Mouse (Mus musculus): ENCODE data around the gene D3Ertd254e. TPM values are rescaled to one million over a fixed set of nuclear protein-coding genes. Genes with fewer than 3 reads are reported as not detected.
A peak's percentile ranks its signal among the peaks of the same experiment; 100 is the strongest.
"Not testable (repeated sequence)": the region's sequence is repeated elsewhere in the genome, so short reads cannot be mapped to it uniquely, and the experiment has no call there.

Gene D3Ertd254e
- polyA plus RNA-seq (2016; fragmentation: Nextera tagmentation; extraction: Ambion mirVana): 7.7 and 8.4 TPM in 2 replicates

GRCm38 (mm10) chr3:36150934-36151686 is at the start of gene D3Ertd254e:
Gene D3Ertd254e (plus strand): TSS chr3:36151017.
- Histone ChIP-seq H3K4me3 (peak within 1 kb of the TSS; percentile 96), H3K4me1 (peaks cover 35% of the 10 kb centered on the region), H3K27ac (peak within 1 kb of the TSS; percentile 96), H3K36me3 (replicated peaks) (no peaks in the 10 kb centered on the region), H3K9me3 (no peaks in the 10 kb centered on the region), H3K27me3 (ENCODE audit: poor library complexity, severe bottlenecking) (no peaks in the 10 kb centered on the region)
- WGBS: under 1% methylated on average over 53 of the region's 54 CpGs
- peak; percentile 89 for DNase-seq (ENCODE audit: extremely low spot score, low spot score)

GRCm38 (mm10) chr3:36116076-36116475 is 34.7 kb upstream of the D3Ertd254e start:
- no peaks in the 10 kb centered on the region for H3K36me3 ChIP-seq (replicated peaks)
- no peaks in the 10 kb centered on the region for H3K9me3 ChIP-seq
- 84% methylated on average over 4 of the region's 4 CpGs for WGBS

GRCm38 (mm10) chr3:36119684-36120548 is 30.9 kb upstream of the D3Ertd254e start:
- DNase-seq (ENCODE audit: extremely low spot score, low spot score): no peak
- Histone ChIP-seq H3K27ac (no peak overlapping the region), H3K9me3 (peaks cover 10% of the 10 kb centered on the region; the same call in 1 of the 2 replicates), H3K4me3 (no peak overlapping the region), H3K36me3 (replicated peaks) (no peaks in the 10 kb centered on the region), H3K27me3 (ENCODE audit: poor library complexity, severe bottlenecking) (no peaks in the 10 kb centered on the region), H3K4me1 (no peaks in the 10 kb centered on the region)

More at GRCm38 (mm10) chr3:36116076-36116475, 34.7 kb upstream of the D3Ertd254e start:
- Histone ChIP-seq H3K4me1 (no peaks in the 10 kb centered on the region), H3K27me3 (ENCODE audit: poor library complexity, severe bottlenecking) (no peaks in the 10 kb centered on the region), H3K4me3 (no peak overlapping the region), H3K27ac (no peak overlapping the region)
- no peak for DNase-seq (ENCODE audit: extremely low spot score, low spot score)

GRCm38 (mm10) chr3:36126176-36126575 is 24.6 kb upstream of the D3Ertd254e start:
- H3K4me3 ChIP-seq; H3K4me1 ChIP-seq; H3K36me3 ChIP-seq (replicated peaks); H3K27me3 ChIP-seq (ENCODE audit: poor library complexity, severe bottlenecking); DNase-seq (ENCODE audit: extremely low spot score, low spot score); H3K27ac ChIP-seq: not testable (repeated sequence)
- H3K9me3 ChIP-seq: peaks cover 12% of the 10 kb centered on the region; the same call in 1 of the 2 replicates
- 95% methylated on average over 9 of the region's 9 CpGs for WGBS

GRCm38 (mm10) chr3:36136152-36136551 is 14.7 kb upstream of the D3Ertd254e start:
- H3K27me3 ChIP-seq (ENCODE audit: poor library complexity, severe bottlenecking): no peaks in the 10 kb centered on the region
- H3K27ac ChIP-seq: no peak overlapping the region

GRCm38 (mm10) chr3:36137560-36137959 is 13.3 kb upstream of the D3Ertd254e start:
- Histone ChIP-seq H3K27ac (no peak overlapping the region), H3K4me1 (no peaks in the 10 kb centered on the region), H3K36me3 (replicated peaks) (no peaks in the 10 kb centered on the region), H3K4me3 (no peak overlapping the region), H3K9me3 (0 out of 2 replicates have a peak, but pooled peaks cover 6% of the 10 kb centered on the region), H3K27me3 (ENCODE audit: poor library complexity, severe bottlenecking) (no peaks in the 10 kb centered on the region)
- DNase-seq (ENCODE audit: extremely low spot score, low spot score): no peak
- WGBS: 65% methylated on average over 2 of the region's 2 CpGs

More at GRCm38 (mm10) chr3:36136152-36136551, 14.7 kb upstream of the D3Ertd254e start:
- no peak overlapping the region for H3K4me3 ChIP-seq
- H3K9me3 ChIP-seq: no peaks in the 10 kb centered on the region
- no peaks in the 10 kb centered on the region for H3K36me3 ChIP-seq (replicated peaks)
- no peaks in the 10 kb centered on the region for H3K4me1 ChIP-seq
- no peak for DNase-seq (ENCODE audit: extremely low spot score, low spot score)

GRCm38 (mm10) chr3:36138171-36138660 is 12.6 kb upstream of the D3Ertd254e start:
- H3K4me1 ChIP-seq: no peaks in the 10 kb centered on the region

GRCm38 (mm10) chr3:36138996-36139395 is 11.8 kb upstream of the D3Ertd254e start:
- Histone ChIP-seq H3K27me3 (ENCODE audit: poor library complexity, severe bottlenecking) (no peaks in the 10 kb centered on the region), H3K27ac (no peak overlapping the region), H3K4me3 (no peak overlapping the region), H3K4me1 (no peaks in the 10 kb centered on the region), H3K9me3 (0 out of 2 replicates have a peak, but pooled peaks cover 6% of the 10 kb centered on the region), H3K36me3 (replicated peaks) (no peaks in the 10 kb centered on the region)
- no peak for DNase-seq (ENCODE audit: extremely low spot score, low spot score)

More at GRCm38 (mm10) chr3:36138171-36138660, 12.6 kb upstream of the D3Ertd254e start:
- Histone ChIP-seq H3K4me3 (no peak overlapping the region), H3K27me3 (ENCODE audit: poor library complexity, severe bottlenecking) (no peaks in the 10 kb centered on the region), H3K9me3 (0 out of 2 replicates have a peak, but pooled peaks cover 6% of the 10 kb centered on the region), H3K36me3 (replicated peaks) (no peaks in the 10 kb centered on the region), H3K27ac (no peak overlapping the region)
- no peak for DNase-seq (ENCODE audit: extremely low spot score, low spot score)
- 73% methylated on average over 1 of the region's 1 CpGs for WGBS

- H3K4me1 ChIP-seq: peaks cover 34% of the 10 kb centered on the region
- DNase-seq (ENCODE audit: extremely low spot score, low spot score): no peak
- no peaks in the 10 kb centered on the region for H3K36me3 ChIP-seq (replicated peaks)
- no peaks in the 10 kb centered on the region for H3K9me3 ChIP-seq
- no peaks in the 10 kb centered on the region for H3K27me3 ChIP-seq (ENCODE audit: poor library complexity, severe bottlenecking)
- H3K4me3 ChIP-seq: peak overlapping the region; percentile 96
- 15% methylated on average over 1 of the region's 1 CpGs for WGBS
- no peak overlapping the region for H3K27ac ChIP-seq
Observed at GRCm38 (mm10) chr3:36150537-36150933, 282 bp upstream of the D3Ertd254e start.

GRCm38 (mm10) chr3:36155268-36155667 is 4.5 kb downstream of the D3Ertd254e start:
- peaks cover 35% of the 10 kb centered on the region for H3K4me1 ChIP-seq
- no peak for DNase-seq (ENCODE audit: extremely low spot score, low spot score)
- H3K36me3 ChIP-seq (replicated peaks): peaks cover 20% of the 10 kb centered on the region
- no peak overlapping the region for H3K4me3 ChIP-seq
- no peaks in the 10 kb centered on the region for H3K27me3 ChIP-seq (ENCODE audit: poor library complexity, severe bottlenecking)
- WGBS: 23% methylated on average over 5 of the region's 5 CpGs
- peaks cover 9% of the 10 kb centered on the region for H3K9me3 ChIP-seq
- H3K27ac ChIP-seq: no peak overlapping the region

GRCm38 (mm10) chr3:36170670-36171210 is 19.9 kb downstream of the D3Ertd254e start:
- H3K36me3 ChIP-seq (replicated peaks): peaks cover 39% of the 10 kb centered on the region
- no peak overlapping the region for H3K4me3 ChIP-seq
- H3K4me1 ChIP-seq: no peaks in the 10 kb centered on the region
- H3K27ac ChIP-seq: no peak overlapping the region
- H3K9me3 ChIP-seq: peaks cover 3% of the 10 kb centered on the region
- DNase-seq (ENCODE audit: extremely low spot score, low spot score): no peak
- 88% methylated on average over 1 of the region's 1 CpGs for WGBS
- H3K27me3 ChIP-seq (ENCODE audit: poor library complexity, severe bottlenecking): no peaks in the 10 kb centered on the region

- no peaks in the 10 kb centered on the region for H3K4me1 ChIP-seq
- no peak for DNase-seq (ENCODE audit: extremely low spot score, low spot score)
- 100% methylated on average over 1 of the region's 1 CpGs for WGBS
- no peak overlapping the region for H3K27ac ChIP-seq
- peaks cover 33% of the 10 kb centered on the region for H3K36me3 ChIP-seq (replicated peaks)
- H3K9me3 ChIP-seq: no peaks in the 10 kb centered on the region
- H3K4me3 ChIP-seq: no peak overlapping the region
- no peaks in the 10 kb centered on the region for H3K27me3 ChIP-seq (ENCODE audit: poor library complexity, severe bottlenecking)
Observed at GRCm38 (mm10) chr3:36171348-36171747, 20.5 kb downstream of the D3Ertd254e start.

Data from forebrain, embryonic 10.5 days (tissue).